Mouse (Mus musculus): Measurements from ENCODE around the gene Pla2g5. TPM values are rescaled to one million over a fixed set of nuclear protein-coding genes. Genes with fewer than 3 reads are reported as not detected.

The Pla2g5 gene
- polyA plus RNA-seq, 1 experiment from 2014 or later, result 0.35 TPM

DNA sequence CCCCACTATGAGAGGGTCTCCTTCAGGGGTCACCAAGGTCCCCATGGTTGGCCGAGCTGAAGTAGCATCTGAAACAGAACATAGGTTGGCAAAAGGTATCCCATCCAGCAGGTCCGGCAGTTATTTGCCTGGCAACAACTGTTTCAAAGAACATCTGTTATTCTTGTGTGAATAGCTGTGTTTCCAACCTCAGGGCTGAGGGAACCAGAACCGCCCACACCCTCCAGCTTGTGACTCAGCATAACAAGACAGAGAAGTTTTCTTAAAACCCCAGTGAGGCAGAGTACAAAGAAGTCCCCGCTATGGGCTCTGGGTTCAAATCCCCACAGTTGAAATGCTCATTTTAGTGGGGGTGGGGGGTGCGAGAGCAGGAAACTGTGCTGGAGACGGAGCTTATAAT lies 81.2 kb downstream of the Pla2g5 start:
- Histone ChIP-seq H3K4me2 (ENCODE audit: low read depth, low read length) (no peak overlapping the region), H3K9ac (replicated peaks; ENCODE audit: low read depth, low read length) (no peak overlapping the region), H3K4me3 (ENCODE audit: low read depth, low read length) (no peak overlapping the region), H3K27me3 (ENCODE audit: control insufficient read depth, insufficient read depth, low read length) (no peaks in the 10 kb centered on the region), H3K27ac (ENCODE audit: low read depth, low read length) (no peak overlapping the region), H3K9me3 (ENCODE audit: control insufficient read depth, low read length) (no peaks in the 10 kb centered on the region), H3K4me1 (ENCODE audit: control insufficient read depth, insufficient read depth, low read length) (peaks cover 6% of the 10 kb centered on the region; the same call in 1 of the 2 replicates), H3K36me3 (ENCODE audit: control insufficient read depth, insufficient read depth, low read length) (no peaks in the 10 kb centered on the region)
- no peak for ATAC-seq (ENCODE audit: low read depth)
- WGBS, result 76% methylated on average over 6 of the region's 6 CpGs

- Histone ChIP-seq H3K36me3 (ENCODE audit: control insufficient read depth, insufficient read depth, low read length) (no peaks in the 10 kb centered on the region), H3K9me3 (ENCODE audit: control insufficient read depth, low read length) (no peaks in the 10 kb centered on the region), H3K27ac (ENCODE audit: low read depth, low read length) (no peak overlapping the region), H3K4me3 (ENCODE audit: low read depth, low read length) (no peak overlapping the region), H3K4me2 (ENCODE audit: low read depth, low read length) (no peak overlapping the region), H3K4me1 (ENCODE audit: control insufficient read depth, insufficient read depth, low read length) (peaks cover 6% of the 10 kb centered on the region; the same call in 1 of the 2 replicates), H3K9ac (replicated peaks; ENCODE audit: low read depth, low read length) (no peak overlapping the region), H3K27me3 (ENCODE audit: control insufficient read depth, insufficient read depth, low read length) (no peaks in the 10 kb centered on the region)
- 93% methylated on average over 5 of the region's 5 CpGs for WGBS
- no peak for ATAC-seq (ENCODE audit: low read depth)
Observed at GRCm38 (mm10) chr4:138780300-138780699, 83.0 kb downstream of the Pla2g5 start.

DNA sequence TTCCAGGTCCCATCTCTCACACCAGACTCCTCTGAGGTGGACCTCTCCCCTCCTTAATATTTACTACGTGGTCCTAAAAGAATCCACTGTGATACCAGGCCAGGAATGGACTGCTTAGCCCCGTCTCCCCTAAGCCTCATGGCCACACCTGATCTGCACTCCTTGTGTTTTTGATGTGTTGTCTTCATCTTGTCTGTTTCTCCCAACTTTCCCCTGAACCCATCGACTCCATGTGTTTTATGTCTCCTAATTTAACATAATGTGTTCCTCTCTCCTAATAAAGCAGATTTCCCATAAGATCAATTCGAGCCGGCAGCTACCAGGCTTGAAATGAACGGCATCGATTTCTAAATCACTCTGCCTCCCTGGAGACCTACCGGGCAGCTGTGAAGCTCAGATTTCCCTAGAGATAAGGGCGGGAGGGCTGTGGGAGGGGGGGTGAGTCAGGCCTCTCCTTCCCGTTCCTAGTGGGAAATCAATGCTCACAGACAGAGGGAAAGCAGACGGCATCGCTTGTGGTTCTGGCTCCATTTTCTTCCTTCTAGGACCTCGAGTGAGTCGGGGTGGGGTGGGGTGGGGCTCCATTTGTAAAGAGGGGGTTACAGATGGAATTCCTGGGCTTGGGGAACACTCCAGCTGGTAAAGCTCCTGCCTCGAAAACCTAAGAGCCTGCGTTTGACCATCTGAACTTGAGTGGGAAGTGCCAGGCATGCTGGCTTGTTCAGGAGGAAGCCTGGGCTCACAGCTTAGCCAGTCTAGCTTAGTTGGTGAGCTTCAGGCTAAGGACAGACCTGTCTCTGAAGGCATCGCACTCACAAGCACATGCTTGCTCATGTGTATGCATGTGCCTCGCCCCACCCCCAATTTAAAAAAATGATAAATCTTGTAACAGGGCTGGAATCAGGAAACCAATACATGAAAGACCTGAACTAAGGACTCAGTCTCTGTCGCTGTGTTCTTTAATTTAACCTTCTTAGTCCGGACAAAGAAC lies 85.6 kb downstream of the Pla2g5 start:
- Histone ChIP-seq H3K27ac (ENCODE audit: low read depth, low read length) (peak overlapping the region; percentile 85), H3K27me3 (ENCODE audit: control insufficient read depth, insufficient read depth, low read length) (no peaks in the 10 kb centered on the region), H3K4me2 (ENCODE audit: low read depth, low read length) (0 out of 2 replicates have a peak overlapping the region, but pooled peaks have one; percentile 6), H3K9ac (replicated peaks; ENCODE audit: low read depth, low read length) (no peak overlapping the region), H3K9me3 (ENCODE audit: control insufficient read depth, low read length) (no peaks in the 10 kb centered on the region), H3K4me1 (ENCODE audit: control insufficient read depth, insufficient read depth, low read length) (peaks cover 6% of the 10 kb centered on the region; the same call in 1 of the 2 replicates), H3K36me3 (ENCODE audit: control insufficient read depth, insufficient read depth, low read length) (no peaks in the 10 kb centered on the region), H3K4me3 (ENCODE audit: low read depth, low read length) (no peak overlapping the region)
- ATAC-seq (ENCODE audit: low read depth), result peak; percentile 70
- 36% methylated on average over 20 of the region's 20 CpGs for WGBS

DNA sequence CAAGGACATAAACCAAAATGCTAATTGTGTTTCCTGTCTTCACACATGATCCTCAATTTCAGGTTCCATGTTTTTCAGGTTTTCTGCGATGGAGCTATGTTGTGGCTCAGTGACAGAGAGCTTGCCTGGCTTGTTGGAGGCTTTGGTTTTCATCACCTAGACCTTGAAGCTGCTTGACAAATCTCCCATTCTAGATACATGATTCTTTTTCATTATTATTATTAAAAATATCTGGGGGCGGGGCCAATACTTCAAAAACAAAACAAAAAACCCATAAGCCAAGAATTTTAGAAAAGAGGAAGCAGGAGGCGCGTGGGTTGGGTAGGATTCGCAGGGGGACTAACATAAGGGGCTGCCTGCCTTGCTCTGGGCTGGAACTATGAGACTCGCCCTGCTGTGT lies 87.8 kb downstream of the Pla2g5 start, which contains the start of gene Pla2g2d:
TSS of gene Pla2g2d (plus strand) at position 301 of the 400 bp plus-strand sequence.
- 88% methylated on average over 6 of the region's 6 CpGs for WGBS
- Histone ChIP-seq H3K9me3 (ENCODE audit: control insufficient read depth, low read length) (no peaks in the 10 kb centered on the region), H3K4me3 (ENCODE audit: low read depth, low read length) (no peak within 1 kb of the TSS), H3K4me1 (ENCODE audit: control insufficient read depth, insufficient read depth, low read length) (peaks cover 6% of the 10 kb centered on the region; the same call in 1 of the 2 replicates), H3K27me3 (ENCODE audit: control insufficient read depth, insufficient read depth, low read length) (no peaks in the 10 kb centered on the region), H3K9ac (replicated peaks; ENCODE audit: low read depth, low read length) (no peak within 1 kb of the TSS), H3K27ac (ENCODE audit: low read depth, low read length) (no peak within 1 kb of the TSS), H3K36me3 (ENCODE audit: control insufficient read depth, insufficient read depth, low read length) (no peaks in the 10 kb centered on the region), H3K4me2 (ENCODE audit: low read depth, low read length) (no peak within 1 kb of the TSS)
- ATAC-seq (ENCODE audit: low read depth), result no peak

DNA sequence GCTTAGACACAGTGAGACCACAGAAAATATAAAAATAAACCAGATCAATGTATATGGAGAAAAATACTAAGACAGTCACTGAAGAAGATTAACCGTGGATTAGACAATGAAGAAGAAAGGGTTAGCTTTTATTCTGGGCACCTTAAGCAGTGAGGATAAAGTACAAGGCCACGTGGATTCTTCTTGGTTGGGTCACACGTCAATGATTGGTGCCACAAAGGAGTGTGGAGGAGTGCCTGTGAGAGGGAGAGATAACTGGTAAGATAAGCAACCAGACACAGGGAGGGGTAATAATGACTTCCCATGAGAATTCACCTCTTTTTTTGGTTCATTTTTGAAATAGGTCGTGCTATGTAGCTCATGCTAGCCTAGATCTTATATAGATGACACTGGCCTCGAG lies 90.9 kb downstream of the Pla2g5 start:
- Histone ChIP-seq H3K4me1 (ENCODE audit: control insufficient read depth, insufficient read depth, low read length) (no peaks in the 10 kb centered on the region), H3K9me3 (ENCODE audit: control insufficient read depth, low read length) (no peaks in the 10 kb centered on the region), H3K27me3 (ENCODE audit: control insufficient read depth, insufficient read depth, low read length) (no peaks in the 10 kb centered on the region), H3K4me2 (ENCODE audit: low read depth, low read length) (no peak overlapping the region), H3K36me3 (ENCODE audit: control insufficient read depth, insufficient read depth, low read length) (no peaks in the 10 kb centered on the region), H3K9ac (replicated peaks; ENCODE audit: low read depth, low read length) (no peak overlapping the region), H3K27ac (ENCODE audit: low read depth, low read length) (no peak overlapping the region), H3K4me3 (ENCODE audit: low read depth, low read length) (no peak overlapping the region)
- no peak for ATAC-seq (ENCODE audit: low read depth)
- 84% methylated on average over 5 of the region's 5 CpGs for WGBS

DNA sequence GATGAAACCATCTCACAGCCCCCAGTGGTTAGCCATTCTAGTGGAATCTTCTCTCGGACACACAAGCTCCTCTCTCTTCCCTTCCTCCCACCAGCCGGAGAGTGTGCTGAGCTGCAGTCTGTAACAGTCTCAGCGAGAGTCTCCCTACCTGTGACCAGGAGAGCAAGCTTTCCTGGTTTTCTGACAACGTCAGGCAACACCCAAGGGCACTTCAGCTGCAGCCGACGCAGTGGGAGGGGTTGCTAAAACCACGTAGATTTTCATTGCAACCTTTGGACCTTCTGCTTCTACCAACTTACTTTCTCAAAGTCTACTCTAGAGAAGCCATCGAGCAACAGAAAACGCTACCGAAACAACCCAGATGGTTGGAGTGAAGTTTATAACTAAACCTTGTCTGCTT lies 91.3 kb downstream of the Pla2g5 start:
- no peaks in the 10 kb centered on the region for H3K27me3 ChIP-seq (ENCODE audit: control insufficient read depth, insufficient read depth, low read length)
- no peak for ATAC-seq (ENCODE audit: low read depth)

DNA sequence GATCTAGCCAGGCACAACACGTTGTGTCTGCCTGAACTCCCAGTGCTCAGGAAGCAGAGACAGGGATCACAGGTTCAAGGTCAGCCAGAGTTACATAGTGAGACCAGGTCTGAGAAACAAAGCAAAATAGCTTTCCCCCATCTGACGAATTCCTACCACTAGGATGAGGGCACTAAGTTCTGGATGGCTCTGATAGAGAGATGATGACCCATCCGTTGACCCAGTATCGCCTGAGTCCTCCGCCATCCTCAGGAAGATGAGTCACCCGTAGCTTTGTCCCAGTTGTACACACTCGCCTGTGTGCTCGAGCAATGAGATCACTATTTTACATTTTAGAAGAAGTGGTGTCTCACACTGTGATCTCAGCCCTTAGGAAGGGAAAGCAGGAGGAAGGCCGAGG lies 101.0 kb downstream of the Pla2g5 start:
- ATAC-seq (ENCODE audit: low read depth), result no peak
- H3K36me3 ChIP-seq (ENCODE audit: control insufficient read depth, insufficient read depth, low read length), result no peaks in the 10 kb centered on the region
- no peaks in the 10 kb centered on the region for H3K27me3 ChIP-seq (ENCODE audit: control insufficient read depth, insufficient read depth, low read length)
- no peak overlapping the region for H3K4me3 ChIP-seq (ENCODE audit: low read depth, low read length)
- no peak overlapping the region for H3K27ac ChIP-seq (ENCODE audit: low read depth, low read length)
- no peaks in the 10 kb centered on the region for H3K9me3 ChIP-seq (ENCODE audit: control insufficient read depth, low read length)
- H3K4me1 ChIP-seq (ENCODE audit: control insufficient read depth, insufficient read depth, low read length), result no peaks in the 10 kb centered on the region
- H3K9ac ChIP-seq (replicated peaks; ENCODE audit: low read depth, low read length), result no peak overlapping the region
- H3K4me2 ChIP-seq (ENCODE audit: low read depth, low read length), result no peak overlapping the region
- WGBS, result 83% methylated on average over 9 of the region's 9 CpGs

More for the DNA sequence above, 91.3 kb downstream of the Pla2g5 start:
- Histone ChIP-seq H3K9me3 (ENCODE audit: control insufficient read depth, low read length) (no peaks in the 10 kb centered on the region), H3K4me2 (ENCODE audit: low read depth, low read length) (no peak overlapping the region), H3K9ac (replicated peaks; ENCODE audit: low read depth, low read length) (no peak overlapping the region), H3K27ac (ENCODE audit: low read depth, low read length) (no peak overlapping the region), H3K4me3 (ENCODE audit: low read depth, low read length) (no peak overlapping the region), H3K4me1 (ENCODE audit: control insufficient read depth, insufficient read depth, low read length) (no peaks in the 10 kb centered on the region), H3K36me3 (ENCODE audit: control insufficient read depth, insufficient read depth, low read length) (no peaks in the 10 kb centered on the region)
- 89% methylated on average over 10 of the region's 10 CpGs for WGBS

- H3K4me2 ChIP-seq (ENCODE audit: low read depth, low read length), result no peak within 1 kb of the TSS
- 56% methylated on average over 8 of the region's 8 CpGs for WGBS
- ATAC-seq (ENCODE audit: low read depth), result no peak
- no peak within 1 kb of the TSS for H3K9ac ChIP-seq (replicated peaks; ENCODE audit: low read depth, low read length)
- H3K36me3 ChIP-seq (ENCODE audit: control insufficient read depth, insufficient read depth, low read length), result no peaks in the 10 kb centered on the region
- peaks cover 3% of the 10 kb centered on the region; the same call in 1 of the 2 replicates for H3K4me1 ChIP-seq (ENCODE audit: control insufficient read depth, insufficient read depth, low read length)
- no peaks in the 10 kb centered on the region for H3K27me3 ChIP-seq (ENCODE audit: control insufficient read depth, insufficient read depth, low read length)
- H3K4me3 ChIP-seq (ENCODE audit: low read depth, low read length), result no peak within 1 kb of the TSS
- H3K27ac ChIP-seq (ENCODE audit: low read depth, low read length), result peak within 1 kb of the TSS; percentile 52; the same call in 1 of the 2 replicates
- H3K9me3 ChIP-seq (ENCODE audit: control insufficient read depth, low read length), result no peaks in the 10 kb centered on the region
Observed at GRCm38 (mm10) chr4:138757416-138757815, 105.9 kb downstream of the Pla2g5 start, which contains the start of gene Pla2g2f. Gene Pla2g2f (minus strand): TSS chr4:138757626.

- H3K4me1 ChIP-seq (ENCODE audit: control insufficient read depth, insufficient read depth, low read length), result peaks cover 3% of the 10 kb centered on the region; the same call in 1 of the 2 replicates
- ATAC-seq (ENCODE audit: low read depth), result peak; percentile 31
- no peaks in the 10 kb centered on the region for H3K36me3 ChIP-seq (ENCODE audit: control insufficient read depth, insufficient read depth, low read length)
- no peaks in the 10 kb centered on the region for H3K27me3 ChIP-seq (ENCODE audit: control insufficient read depth, insufficient read depth, low read length)
- WGBS, result 68% methylated on average over 11 of the region's 11 CpGs
- no peak overlapping the region for H3K4me2 ChIP-seq (ENCODE audit: low read depth, low read length)
- no peaks in the 10 kb centered on the region for H3K9me3 ChIP-seq (ENCODE audit: control insufficient read depth, low read length)
- H3K9ac ChIP-seq (replicated peaks; ENCODE audit: low read depth, low read length), result no peak overlapping the region
- H3K27ac ChIP-seq (ENCODE audit: low read depth, low read length), result peak overlapping the region; percentile 52; the same call in 1 of the 2 replicates
- H3K4me3 ChIP-seq (ENCODE audit: low read depth, low read length), result no peak overlapping the region
Observed at GRCm38 (mm10) chr4:138755983-138756382, 107.3 kb downstream of the Pla2g5 start.
